Comparison of ENCODE assay signal across 6 mouse cellular contexts in the genomic region with DNA sequence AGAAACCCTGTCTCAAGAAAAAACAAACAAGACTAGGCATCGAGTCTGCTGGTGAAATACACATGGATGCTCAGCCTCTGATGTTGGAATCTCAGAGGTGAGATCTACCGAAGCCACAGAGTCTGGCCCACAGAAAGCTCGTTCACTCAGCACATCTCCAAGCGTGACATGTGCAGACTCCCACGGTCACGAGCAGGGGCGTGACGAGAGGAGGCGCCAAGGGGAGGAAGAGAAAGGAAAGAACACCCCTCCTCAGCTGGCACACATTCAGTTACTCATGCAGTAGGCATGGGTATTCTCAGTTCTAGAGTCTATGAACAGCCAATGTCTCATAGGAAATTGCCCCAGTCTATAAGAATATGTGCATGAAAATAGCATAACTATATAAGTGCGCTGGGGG.
"Had no signal": no experiment of that assay in that cellular context is flagged by ENCODE, and none has a peak within 500 bp of the region (broad histone marks: within the 10 kb centered on the region; RNA-seq: fewer than 3 reads in every experiment).

No protein-coding gene starts in this region.

- DNase-seq: kidney, adult 2 months; kidney, postnatal 25 days; lung, adult 18-20 months; spleen, adult 18-20 months; thymus, adult 2 months; thymus, postnatal 25 days had no signal
